Mouse (Mus musculus) forebrain, embryonic 15.5 days (tissue): ENCODE results near the gene Srrm2. TPM values are rescaled to one million over a fixed set of nuclear protein-coding genes. Genes with fewer than 3 reads are reported as not detected.
"Not testable (repeated sequence)": the region's sequence is repeated elsewhere in the genome, so short reads cannot be mapped to it uniquely, and the experiment has no call there.

Experiments used
- ATAC-seq: fragments of 200-750 bp; cut with Nextera tagmentation; replicated peaks from 2 replicates; pipeline ENCODE4 v1.8.0; 2017; ENCODE audit warnings: mild to moderate bottlenecking, moderate TSS enrichment, moderate library complexity
- H3K27ac ChIP-seq: fragments of 300-500 bp; sonication (generic); replicated peaks from 2 replicates; pipeline ENCODE4 v1.5.1; 2015; ENCODE audit warnings: mild to moderate bottlenecking, inconsistent platforms
- H3K27me3 ChIP-seq: fragments of 300-500 bp; sonication (generic); 2 replicates; pipeline ENCODE4 v1.6.1; 2015; ENCODE audit warnings: inconsistent platforms
- H3K36me3 ChIP-seq: fragments of 300-500 bp; sonication (generic); 2 replicates; pipeline ENCODE4 v1.6.1; 2015; ENCODE audit warnings: mild to moderate bottlenecking, inconsistent platforms
- H3K4me1 ChIP-seq: fragments of 300-500 bp; sonication (generic); 2 replicates; pipeline ENCODE4 v1.6.1; 2015; ENCODE audit warnings: inconsistent platforms
- H3K4me2 ChIP-seq: fragments of 300-500 bp; sonication (generic); replicated peaks from 2 replicates; pipeline ENCODE4 v1.6.1; 2015; ENCODE audit warnings: mild to moderate bottlenecking, inconsistent platforms
- H3K4me3 ChIP-seq: fragments of 300-500 bp; sonication (generic); 2 replicates; pipeline ENCODE4 v1.5.1; 2015; ENCODE audit warnings: mild to moderate bottlenecking, inconsistent platforms
- H3K9ac ChIP-seq: fragments of 300-500 bp; sonication (generic); replicated peaks from 2 replicates; pipeline ENCODE4 v1.6.1; 2015; ENCODE audit warnings: mild to moderate bottlenecking, inconsistent platforms
- H3K9me3 ChIP-seq: fragments of 300-500 bp; sonication (generic); 2 replicates; pipeline ENCODE4 v1.6.1; 2016; ENCODE audit warnings: inconsistent platforms
- WGBS: fragments of 180-500 bp; shearing (Covaris S2); methylation state at CpG from one replicate; pipeline ENCODE4 v1.1.7; 2015; ENCODE audit warnings: mixed read lengths; 5-methylcytosine and 5-hydroxymethylcytosine counted together
- polyA plus RNA-seq: library from polyadenylated mRNA; unstranded; fragments of >200 nt; fragmentation: Nextera tagmentation; extraction: Ambion mirVana; gene quantifications from 2 replicates; pipeline ENCODE4 v1.2.1, GENCODE M21; 2015

The Srrm2 gene
- polyA plus RNA-seq, 1 experiment from 2014 or later = 562 TPM

DNA sequence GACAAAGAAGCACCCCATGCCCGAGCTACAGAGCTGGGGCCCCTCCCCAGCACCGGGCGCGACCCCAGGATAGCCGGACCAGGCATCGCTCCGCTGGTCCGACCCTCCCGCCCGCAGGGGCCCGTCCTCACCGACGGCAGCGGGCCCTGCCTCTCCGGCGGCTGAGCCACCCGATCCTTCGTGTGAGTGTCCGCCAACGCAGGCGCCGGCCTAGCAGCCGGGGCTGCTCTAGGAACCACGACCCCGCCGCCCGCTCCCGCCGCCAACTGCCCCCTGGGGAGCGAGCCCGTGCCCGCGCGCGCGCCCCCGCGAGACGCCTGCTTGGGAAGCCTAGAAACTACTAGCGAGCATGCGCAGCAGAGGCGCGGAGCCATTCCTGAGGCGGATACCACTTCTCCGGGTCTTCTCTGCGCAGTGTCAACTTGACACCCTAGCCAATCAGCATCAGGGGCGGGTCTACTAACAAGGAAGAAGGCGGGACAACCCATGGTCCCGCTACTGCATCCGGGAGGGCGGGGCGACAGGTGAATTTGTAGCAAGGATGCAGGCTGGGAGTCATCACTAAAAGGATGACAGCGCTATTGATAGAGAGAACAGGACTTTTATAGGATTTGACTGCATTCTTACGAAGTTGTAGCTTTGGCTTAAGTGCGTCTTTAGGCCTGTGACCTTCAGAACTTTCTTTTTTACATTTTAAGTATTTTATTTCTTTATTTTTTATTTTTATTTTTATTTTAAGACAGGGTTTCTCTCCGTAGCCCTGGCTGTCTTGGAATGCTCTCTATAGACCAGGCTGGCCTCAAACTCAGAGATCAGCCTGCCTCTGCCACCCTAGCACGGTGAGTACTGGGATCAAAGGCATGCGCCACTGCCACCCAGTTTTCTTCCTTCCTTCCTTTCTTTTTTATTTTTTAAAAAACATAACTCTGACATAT, 18.8 kb upstream of the Srrm2 start, which contains the start of gene Flywch1:
TSS of gene Flywch1 (minus strand) at position 319 of the 935 bp plus-strand sequence.
- Histone ChIP-seq H3K4me3 (peak within 1 kb of the TSS; percentile 96), H3K9me3 (no peaks in the 10 kb centered on the region), H3K4me2 (peak within 1 kb of the TSS; percentile 50), H3K9ac (peak within 1 kb of the TSS; percentile 98), H3K27ac (peak within 1 kb of the TSS; percentile 85), H3K36me3 (no peaks in the 10 kb centered on the region; the same call in 1 of the 2 replicates), H3K27me3 (no peaks in the 10 kb centered on the region), H3K4me1 (peaks cover 21% of the 10 kb centered on the region)
- WGBS = 4% methylated on average over 58 of the region's 58 CpGs
- ATAC-seq = peak; percentile 99

DNA sequence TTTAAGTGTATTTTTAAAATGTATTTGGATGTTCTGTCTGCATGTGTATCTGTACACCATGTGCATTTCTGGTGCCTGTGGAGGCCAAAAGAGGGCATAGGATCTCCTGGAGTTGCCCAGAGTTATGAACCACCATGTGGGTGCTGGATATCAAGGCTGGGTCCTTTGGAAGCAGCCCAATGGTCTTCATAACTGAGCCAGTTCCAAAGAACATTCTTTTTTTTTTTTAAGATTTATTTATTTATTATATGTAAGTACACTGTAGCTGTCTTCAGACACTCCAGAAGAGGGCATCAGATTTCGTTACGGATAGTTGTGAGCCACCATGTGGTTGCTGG, 18.1 kb upstream of the Srrm2 start:
- not testable (repeated sequence) for H3K9me3 ChIP-seq, H3K36me3 ChIP-seq, ATAC-seq, H3K27me3 ChIP-seq, H3K9ac ChIP-seq
- peaks cover 21% of the 10 kb centered on the region for H3K4me1 ChIP-seq
- WGBS = 85% methylated on average over 2 of the region's 2 CpGs
- H3K4me3 ChIP-seq = peak overlapping the region; percentile 96
- H3K4me2 ChIP-seq = peak overlapping the region; percentile 50
- peak overlapping the region; percentile 56 for H3K27ac ChIP-seq

DNA sequence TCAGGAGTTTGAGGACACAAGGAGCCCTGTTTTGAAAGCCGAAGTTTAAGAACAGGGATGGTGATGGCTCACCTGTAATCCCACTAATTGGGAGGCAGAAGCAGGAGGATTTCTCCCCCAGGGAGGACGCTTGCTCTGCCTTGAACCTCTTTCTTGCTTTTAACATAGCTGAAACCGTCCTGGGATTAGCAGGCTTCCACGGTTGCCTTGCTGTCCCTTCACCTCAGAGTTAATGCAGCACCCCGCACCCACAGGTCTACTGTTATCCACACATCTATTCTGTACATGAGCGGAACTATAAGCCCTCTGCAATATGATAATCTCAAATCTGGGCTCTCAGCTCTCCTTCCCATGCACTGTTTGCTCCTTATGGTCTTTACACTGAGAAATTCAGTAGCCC, 16.7 kb upstream of the Srrm2 start:
- H3K4me1 ChIP-seq = peaks cover 21% of the 10 kb centered on the region
- no peaks in the 10 kb centered on the region for H3K27me3 ChIP-seq
- no peak overlapping the region for H3K9ac ChIP-seq
- no peaks in the 10 kb centered on the region for H3K36me3 ChIP-seq
- 77% methylated on average over 6 of the region's 6 CpGs for WGBS
- no peak overlapping the region for H3K4me3 ChIP-seq
- ATAC-seq = no peak
- H3K27ac ChIP-seq = no peak overlapping the region
- no peaks in the 10 kb centered on the region for H3K9me3 ChIP-seq
- no peak overlapping the region for H3K4me2 ChIP-seq

GRCm38 (mm10) chr17:23774090-23774489, 16.2 kb upstream of the Srrm2 start:
- no peaks in the 10 kb centered on the region for H3K9me3 ChIP-seq
- no peak overlapping the region for H3K27ac ChIP-seq
- ATAC-seq = no peak
- H3K4me1 ChIP-seq = peaks cover 21% of the 10 kb centered on the region
- H3K4me2 ChIP-seq = no peak overlapping the region
- no peak overlapping the region for H3K4me3 ChIP-seq
- WGBS = 5% methylated on average over 12 of the region's 12 CpGs
- no peaks in the 10 kb centered on the region for H3K27me3 ChIP-seq
- no peaks in the 10 kb centered on the region for H3K36me3 ChIP-seq
- H3K9ac ChIP-seq = no peak overlapping the region

DNA sequence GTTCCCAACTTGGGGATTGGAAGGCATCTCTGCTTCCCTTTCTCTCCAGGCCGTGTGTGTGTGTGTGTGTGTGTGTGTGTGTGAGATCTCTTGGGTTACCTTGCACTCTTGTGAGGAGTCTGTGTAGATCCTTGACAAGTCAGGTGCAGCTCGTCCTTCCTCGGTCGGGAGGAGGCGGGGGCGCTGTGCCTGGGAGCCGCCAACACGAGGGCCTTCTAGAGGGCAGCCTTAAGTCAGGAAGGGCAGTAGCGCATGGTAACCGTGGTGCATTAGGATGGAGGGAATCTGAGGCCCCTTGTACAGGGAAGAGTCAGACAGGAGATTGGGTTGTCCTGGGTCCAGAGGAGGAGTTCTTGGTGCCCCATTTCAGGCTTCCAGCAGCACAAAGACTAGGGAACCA, 14.1 kb upstream of the Srrm2 start:
- Histone ChIP-seq H3K4me1 (peaks cover 8% of the 10 kb centered on the region), H3K9ac (no peak overlapping the region), H3K36me3 (no peaks in the 10 kb centered on the region), H3K27me3 (no peaks in the 10 kb centered on the region), H3K9me3 (no peaks in the 10 kb centered on the region), H3K27ac (no peak overlapping the region), H3K4me2 (no peak overlapping the region), H3K4me3 (no peak overlapping the region)
- WGBS = 81% methylated on average over 10 of the region's 10 CpGs
- no peak for ATAC-seq

DNA sequence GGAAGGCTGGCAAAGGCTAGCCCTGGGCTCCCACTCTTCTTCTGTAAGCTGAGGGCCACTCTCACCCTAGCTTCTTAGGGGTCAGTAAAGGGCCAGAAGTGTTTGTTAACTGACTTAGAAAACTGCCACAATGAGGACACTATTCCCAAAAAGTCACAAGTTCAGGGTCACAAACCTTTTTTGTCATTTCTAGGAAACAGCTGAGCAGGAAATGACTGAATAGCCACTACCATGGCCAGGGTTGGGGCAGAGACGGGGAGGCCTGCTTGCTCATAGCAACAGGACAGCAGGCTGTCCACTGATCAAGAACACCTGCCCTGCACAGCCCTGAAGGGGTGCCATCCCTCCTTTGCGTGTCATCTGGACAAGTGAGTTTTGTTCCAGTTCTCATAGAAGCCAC, 13.2 kb upstream of the Srrm2 start:
- Histone ChIP-seq H3K27ac (no peak overlapping the region), H3K4me3 (no peak overlapping the region), H3K36me3 (no peaks in the 10 kb centered on the region), H3K4me1 (peaks cover 5% of the 10 kb centered on the region), H3K27me3 (no peaks in the 10 kb centered on the region), H3K9me3 (no peaks in the 10 kb centered on the region), H3K9ac (no peak overlapping the region), H3K4me2 (no peak overlapping the region)
- WGBS = 86% methylated on average over 2 of the region's 2 CpGs
- ATAC-seq = no peak

DNA sequence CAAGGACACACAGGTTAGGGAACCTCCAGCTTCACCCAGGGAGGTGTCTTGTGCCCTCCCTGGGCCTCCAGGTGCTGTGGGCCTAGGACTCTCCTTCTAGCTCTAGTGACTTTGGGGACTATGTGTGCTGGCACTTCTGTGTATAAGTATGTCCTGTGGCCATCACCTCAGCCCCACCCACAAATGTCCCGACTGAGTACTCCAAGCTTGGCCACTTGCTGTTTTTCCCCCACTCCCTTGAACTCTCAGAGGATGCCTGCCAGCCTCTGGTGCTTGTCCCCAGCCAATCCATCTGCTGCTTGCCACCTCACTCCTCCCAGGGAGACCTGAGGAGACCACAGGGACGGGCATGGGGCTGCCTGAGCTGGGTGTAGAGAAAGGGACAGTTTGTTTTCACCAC, 11.9 kb upstream of the Srrm2 start:
- Histone ChIP-seq H3K9ac (no peak overlapping the region), H3K27ac (no peak overlapping the region), H3K9me3 (no peaks in the 10 kb centered on the region), H3K36me3 (no peaks in the 10 kb centered on the region), H3K4me1 (0 out of 2 replicates have a peak, but pooled peaks cover 4% of the 10 kb centered on the region), H3K4me3 (no peak overlapping the region), H3K27me3 (no peaks in the 10 kb centered on the region), H3K4me2 (no peak overlapping the region)
- no peak for ATAC-seq
- 43% methylated on average over 2 of the region's 2 CpGs for WGBS

GRCm38 (mm10) chr17:23783352-23783751, 7.0 kb upstream of the Srrm2 start:
- H3K27me3 ChIP-seq = no peaks in the 10 kb centered on the region
- H3K27ac ChIP-seq = no peak overlapping the region
- no peak overlapping the region for H3K4me2 ChIP-seq
- peaks cover 12% of the 10 kb centered on the region for H3K4me1 ChIP-seq
- no peak for ATAC-seq
- no peaks in the 10 kb centered on the region for H3K36me3 ChIP-seq
- H3K9me3 ChIP-seq = no peaks in the 10 kb centered on the region
- no peak overlapping the region for H3K9ac ChIP-seq
- H3K4me3 ChIP-seq = no peak overlapping the region

- Histone ChIP-seq H3K4me1 (peaks cover 25% of the 10 kb centered on the region), H3K9ac (peak within 1 kb of the TSS; percentile 57), H3K27me3 (no peaks in the 10 kb centered on the region), H3K4me2 (peak within 1 kb of the TSS; percentile 63), H3K4me3 (peak within 1 kb of the TSS; percentile 50), H3K9me3 (no peaks in the 10 kb centered on the region), H3K27ac (peak within 1 kb of the TSS; percentile 85), H3K36me3 (no peaks in the 10 kb centered on the region)
- peak; percentile 84 for ATAC-seq
- WGBS = 2% methylated on average over 43 of the region's 43 CpGs
Measured at GRCm38 (mm10) chr17:23785561-23786471, 4.5 kb upstream of the Srrm2 start, which contains the start of gene Flywch2. Flywch2 (minus strand) TSS chr17:23786081.

GRCm38 (mm10) chr17:23786510-23786931, 3.8 kb upstream of the Srrm2 start:
- WGBS = 8% methylated on average over 13 of the region's 13 CpGs
- peak overlapping the region; percentile 50 for H3K4me3 ChIP-seq
- peak overlapping the region; percentile 57 for H3K9ac ChIP-seq
- H3K9me3 ChIP-seq = no peaks in the 10 kb centered on the region
- H3K27me3 ChIP-seq = no peaks in the 10 kb centered on the region
- peak overlapping the region; percentile 85 for H3K27ac ChIP-seq
- peaks cover 31% of the 10 kb centered on the region for H3K4me1 ChIP-seq
- peak overlapping the region; percentile 63 for H3K4me2 ChIP-seq
- ATAC-seq = peak; percentile 52
- H3K36me3 ChIP-seq = no peaks in the 10 kb centered on the region

GRCm38 (mm10) chr17:23788973-23789372, 1.4 kb upstream of the Srrm2 start:
- H3K9ac ChIP-seq = no peak overlapping the region
- 90% methylated on average over 4 of the region's 4 CpGs for WGBS
- no peak overlapping the region for H3K27ac ChIP-seq
- H3K4me2 ChIP-seq = no peak overlapping the region
- peaks cover 33% of the 10 kb centered on the region for H3K4me1 ChIP-seq
- ATAC-seq = no peak
- no peak overlapping the region for H3K4me3 ChIP-seq
- H3K27me3 ChIP-seq = no peaks in the 10 kb centered on the region
- H3K9me3 ChIP-seq = no peaks in the 10 kb centered on the region
- no peaks in the 10 kb centered on the region for H3K36me3 ChIP-seq

DNA sequence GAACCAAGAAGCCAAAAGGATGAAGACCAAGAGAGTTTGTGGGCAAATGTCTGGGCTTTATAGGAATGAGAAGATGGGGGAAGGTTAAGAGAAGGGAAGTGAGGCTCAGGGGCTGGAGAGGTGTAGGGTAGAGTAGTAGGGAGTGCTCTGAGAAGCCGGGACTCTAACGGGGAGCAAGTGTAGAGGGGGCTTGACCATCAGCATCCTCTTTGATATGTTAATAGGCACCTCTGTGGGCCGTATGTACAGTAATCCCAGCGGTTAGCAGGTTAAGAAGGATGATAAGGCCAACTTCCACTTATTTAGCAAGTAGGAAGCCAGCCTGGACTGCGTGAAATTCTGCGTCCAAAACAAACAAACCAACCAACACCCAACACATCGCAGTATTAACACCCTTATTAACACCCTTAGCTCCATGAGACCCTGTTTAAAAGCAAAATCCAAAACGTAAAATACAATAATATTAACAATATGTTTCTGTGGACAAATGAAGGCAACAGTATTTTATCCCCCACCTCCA, 523 bp upstream of the Srrm2 start:
- ATAC-seq = no peak
- Histone ChIP-seq H3K36me3 (no peaks in the 10 kb centered on the region), H3K4me3 (peak overlapping the region; percentile 41), H3K9ac (peak overlapping the region; percentile 66), H3K27me3 (no peaks in the 10 kb centered on the region), H3K4me2 (peak overlapping the region; percentile 69), H3K27ac (peak overlapping the region; percentile 83), H3K4me1 (peaks cover 33% of the 10 kb centered on the region), H3K9me3 (no peaks in the 10 kb centered on the region)
- WGBS = 13% methylated on average over 8 of the region's 8 CpGs
